Mouse (Mus musculus) lung, postnatal 0 days (tissue): ENCODE data around the gene Gm20388. TPM values are rescaled to one million over a fixed set of nuclear protein-coding genes. Genes with fewer than 3 reads are reported as not detected.

ENCODE experiments used
- ATAC-seq: fragments of 200-750 bp; cut with Nextera tagmentation; 2 replicates; pipeline ENCODE4 v1.8.0; 2017; ENCODE audit warnings: moderate library complexity
- DNase-seq: peaks from one replicate; pipeline ENCODE4 v3.0.0-alpha.2; 2016; ENCODE audit warnings: low spot score
- H3K27ac ChIP-seq: fragments of 300-500 bp; sonication (generic); 2 replicates; pipeline ENCODE4 v1.5.1; 2014; ENCODE audit warnings: antibody characterized with exemption, mild to moderate bottlenecking, low read length, mixed read lengths
- H3K27me3 ChIP-seq: fragments of 300-500 bp; sonication (generic); replicated peaks from 2 replicates; pipeline ENCODE4 v1.6.1; 2014; ENCODE audit warnings: low read length, mixed read lengths; ENCODE audit not compliant: insufficient read depth
- H3K36me3 ChIP-seq: fragments of 300-500 bp; sonication (generic); 2 replicates; pipeline ENCODE4 v1.6.1; 2014; ENCODE audit warnings: low read length, mixed read lengths; ENCODE audit not compliant: insufficient read depth
- H3K4me1 ChIP-seq: fragments of 300-500 bp; sonication (generic); 2 replicates; pipeline ENCODE4 v1.6.1; 2014; ENCODE audit warnings: antibody characterized with exemption, low read depth, low read length, mixed read lengths; ENCODE audit not compliant: insufficient read depth
- H3K4me2 ChIP-seq: fragments of 300-500 bp; sonication (generic); replicated peaks from 2 replicates; pipeline ENCODE4 v1.6.1; 2014; ENCODE audit warnings: low read depth, mild to moderate bottlenecking, low read length, moderate library complexity, mixed read lengths
- H3K4me3 ChIP-seq: fragments of 300-500 bp; sonication (generic); 2 replicates; pipeline ENCODE4 v1.5.1; 2014; ENCODE audit warnings: low read depth, low read length
- H3K9ac ChIP-seq: fragments of 300-500 bp; sonication (generic); replicated peaks from 2 replicates; pipeline ENCODE4 v1.6.1; 2014; ENCODE audit warnings: low read depth, mild to moderate bottlenecking
- H3K9me3 ChIP-seq: fragments of 300-500 bp; sonication (generic); 2 replicates; pipeline ENCODE4 v1.6.1; 2016; ENCODE audit warnings: low read length, mixed read lengths
- CTCF ChIP-seq: IDR thresholded peaks from 2 replicates; pipeline ENCODE4 v1.5.1; 2016; ENCODE audit warnings: antibody characterized with exemption, mild to moderate bottlenecking
- EP300 ChIP-seq: IDR thresholded peaks from 2 replicates; pipeline ENCODE4 v1.6.1; 2016; ENCODE audit warnings: antibody characterized with exemption, mild to moderate bottlenecking, control low read depth
- WGBS: fragments of 180-500 bp; shearing (Covaris S2); extraction: QIAGEN DNeasy Blood & Tissue Kit; methylation state at CpG from one replicate; pipeline ENCODE4 v1.1.7; 2014; 5-methylcytosine and 5-hydroxymethylcytosine counted together
- polyA plus RNA-seq: library from polyadenylated mRNA; unstranded; fragments of >200 nt; fragmentation: Nextera tagmentation; extraction: Ambion mirVana; gene quantifications from 2 replicates; pipeline ENCODE4 v1.2.1, GENCODE M21; 2015

Gm20388 gene
- polyA plus RNA-seq, 1 experiment from 2014 or later: not detected

DNA sequence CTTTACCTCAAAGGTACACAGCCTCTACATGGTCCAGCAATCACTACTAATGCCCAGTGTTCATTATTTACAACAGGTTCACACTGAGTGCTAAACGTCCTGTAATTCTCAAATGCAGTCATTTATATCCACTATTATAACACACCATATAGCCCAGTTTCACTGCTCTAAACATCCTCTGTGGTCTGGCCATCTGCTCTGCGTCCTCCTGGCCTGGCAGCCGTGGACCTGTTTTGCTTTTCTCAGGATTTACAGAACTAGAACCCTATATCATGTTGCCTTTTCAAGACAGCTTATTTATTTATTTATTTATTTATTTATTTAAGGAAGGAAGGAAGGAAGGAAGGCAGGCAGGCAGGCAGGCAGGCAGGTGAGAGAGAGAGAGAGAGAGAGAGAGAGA is 3017.2 kb downstream of the Gm20388 start:
- 69% methylated on average over 3 of the region's 3 CpGs for WGBS

GRCm38 (mm10) chr8:122928631-122929224 is 3018.1 kb downstream of the Gm20388 start:
- DNase-seq (no peak), ATAC-seq (no peak)
- H3K4me2 ChIP-seq: no peak overlapping the region
- no peak overlapping the region for H3K9ac ChIP-seq
- H3K4me3 ChIP-seq: no peak overlapping the region
- H3K36me3 ChIP-seq: no peaks in the 10 kb centered on the region
- no peaks in the 10 kb centered on the region for H3K9me3 ChIP-seq
- TF ChIP-seq EP300 (no peak), CTCF (no peak)
- 73% methylated on average over 7 of the region's 7 CpGs for WGBS
- H3K27me3 ChIP-seq: no peaks in the 10 kb centered on the region
- H3K27ac ChIP-seq: peak overlapping the region; percentile 38; the same call in 1 of the 2 replicates
- peaks cover 17% of the 10 kb centered on the region; the same call in 1 of the 2 replicates for H3K4me1 ChIP-seq

More for the DNA sequence above, 3017.2 kb downstream of the Gm20388 start:
- H3K4me2 ChIP-seq: no peak overlapping the region
- H3K27me3 ChIP-seq: no peaks in the 10 kb centered on the region
- H3K4me1 ChIP-seq: peaks cover 13% of the 10 kb centered on the region; the same call in 1 of the 2 replicates
- H3K9ac ChIP-seq: no peak overlapping the region
- H3K4me3 ChIP-seq: no peak overlapping the region
- H3K27ac ChIP-seq: no peak overlapping the region
- no peak for ATAC-seq
- DNase-seq: no peak
- no peaks in the 10 kb centered on the region for H3K9me3 ChIP-seq
- no peaks in the 10 kb centered on the region for H3K36me3 ChIP-seq
- TF ChIP-seq CTCF (no peak), EP300 (no peak)

- 38% methylated on average over 3 of the region's 3 CpGs for WGBS
- Histone ChIP-seq H3K9me3 (no peaks in the 10 kb centered on the region), H3K4me3 (no peak overlapping the region), H3K27me3 (no peaks in the 10 kb centered on the region), H3K27ac (0 out of 2 replicates have a peak overlapping the region, but pooled peaks have one; percentile 4), H3K4me2 (no peak overlapping the region), H3K4me1 (peaks cover 21% of the 10 kb centered on the region; the same call in 1 of the 2 replicates), H3K9ac (no peak overlapping the region), H3K36me3 (no peaks in the 10 kb centered on the region)
- TF ChIP-seq EP300: no peak
- no peak for TF ChIP-seq CTCF
- no peak for ATAC-seq
- peak; percentile 29 for DNase-seq
Observed at GRCm38 (mm10) chr8:122931834-122932560, 3021.4 kb downstream of the Gm20388 start.

- Histone ChIP-seq H3K4me2 (no peak overlapping the region), H3K9me3 (no peaks in the 10 kb centered on the region), H3K4me1 (peaks cover 21% of the 10 kb centered on the region; the same call in 1 of the 2 replicates), H3K9ac (no peak overlapping the region), H3K27me3 (no peaks in the 10 kb centered on the region), H3K27ac (no peak overlapping the region), H3K4me3 (no peak overlapping the region), H3K36me3 (no peaks in the 10 kb centered on the region)
- WGBS: 50% methylated on average over 2 of the region's 2 CpGs
- TF ChIP-seq CTCF (no peak), EP300 (no peak)
- DNase-seq: no peak
- no peak for ATAC-seq
Observed at GRCm38 (mm10) chr8:122932561-122932959, 3021.9 kb downstream of the Gm20388 start.

DNA sequence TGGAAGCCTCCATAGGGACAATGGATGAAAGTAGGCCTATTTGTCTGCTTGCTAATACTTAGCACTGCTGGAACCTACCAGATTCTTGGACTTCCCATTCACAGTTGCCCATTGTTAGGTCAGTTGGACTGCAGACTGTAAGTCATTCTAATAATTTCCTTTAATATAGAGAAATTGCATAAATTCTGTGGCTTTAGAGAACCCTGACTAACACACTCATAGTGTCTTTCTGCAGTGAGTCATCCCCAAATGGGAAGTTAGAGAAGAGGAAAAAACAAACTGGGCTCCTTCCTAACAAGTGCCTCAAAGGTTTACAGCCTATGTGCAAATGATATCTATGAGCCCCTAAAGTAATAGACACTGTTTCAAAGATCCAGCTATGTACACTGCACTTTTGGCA is 3023.3 kb downstream of the Gm20388 start:
- H3K9ac ChIP-seq: no peak overlapping the region
- peaks cover 25% of the 10 kb centered on the region; the same call in 1 of the 2 replicates for H3K4me1 ChIP-seq
- H3K4me2 ChIP-seq: no peak overlapping the region

GRCm38 (mm10) chr8:122935118-122935517 is 3024.5 kb downstream of the Gm20388 start:
- ATAC-seq (no peak), DNase-seq (no peak)
- Histone ChIP-seq H3K9me3 (no peaks in the 10 kb centered on the region), H3K27ac (no peak overlapping the region), H3K9ac (no peak overlapping the region), H3K4me2 (no peak overlapping the region), H3K4me3 (no peak overlapping the region), H3K36me3 (no peaks in the 10 kb centered on the region), H3K27me3 (no peaks in the 10 kb centered on the region), H3K4me1 (peaks cover 25% of the 10 kb centered on the region; the same call in 1 of the 2 replicates)
- WGBS: 94% methylated on average over 1 of the region's 1 CpGs
- no peak for TF ChIP-seq CTCF
- TF ChIP-seq EP300: no peak

More for the DNA sequence above, 3023.3 kb downstream of the Gm20388 start:
- no peak for ATAC-seq
- TF ChIP-seq EP300 (no peak), CTCF (no peak)
- no peaks in the 10 kb centered on the region for H3K27me3 ChIP-seq
- no peak overlapping the region for H3K27ac ChIP-seq
- no peak overlapping the region for H3K4me3 ChIP-seq
- no peaks in the 10 kb centered on the region for H3K36me3 ChIP-seq
- peak; percentile 28 for DNase-seq
- no peaks in the 10 kb centered on the region for H3K9me3 ChIP-seq
